Mouse (Mus musculus) splenic B cell, adult 2 months (primary cell): ENCODE results near the gene Adam33.

Experiments used
- DNase-seq: peaks from one replicate; pipeline ENCODE4 v3.0.0-alpha.2; 2011; ENCODE audit warnings: low read depth, low spot score
- H3K27me3 ChIP-seq: 2 replicates; pipeline ENCODE4 v1.6.1; 2012; ENCODE audit warnings: mild to moderate bottlenecking, low read length, moderate library complexity, mixed read lengths; ENCODE audit not compliant: control insufficient read depth, poor library complexity, insufficient read depth, severe bottlenecking
- H3K36me3 ChIP-seq: 2 replicates; pipeline ENCODE4 v1.6.1; 2012; ENCODE audit warnings: mild to moderate bottlenecking, low read length, moderate library complexity, mixed read lengths; ENCODE audit not compliant: control insufficient read depth, poor library complexity, insufficient read depth, severe bottlenecking

Gene Adam33

GRCm38 (mm10) chr2:131072536-131072935 is 8.9 kb upstream of the Adam33 start:
- Histone ChIP-seq H3K27me3 (no peaks in the 10 kb centered on the region), H3K36me3 (no peaks in the 10 kb centered on the region)
- no peak for DNase-seq

GRCm38 (mm10) chr2:131067481-131067880 is 3.9 kb upstream of the Adam33 start:
- Histone ChIP-seq H3K27me3 (no peaks in the 10 kb centered on the region), H3K36me3 (no peaks in the 10 kb centered on the region)
- DNase-seq: no peak

- no peaks in the 10 kb centered on the region for H3K27me3 ChIP-seq
- no peaks in the 10 kb centered on the region for H3K36me3 ChIP-seq
- no peak for DNase-seq
Observed at GRCm38 (mm10) chr2:131066342-131066741, 2.7 kb upstream of the Adam33 start.

- no peak for DNase-seq
- Histone ChIP-seq H3K27me3 (no peaks in the 10 kb centered on the region), H3K36me3 (no peaks in the 10 kb centered on the region)
Observed at GRCm38 (mm10) chr2:131061607-131062006, 2.0 kb downstream of the Adam33 start.

GRCm38 (mm10) chr2:131060784-131061183 is 2.8 kb downstream of the Adam33 start:
- no peaks in the 10 kb centered on the region for H3K27me3 ChIP-seq
- no peaks in the 10 kb centered on the region for H3K36me3 ChIP-seq
- no peak for DNase-seq

GRCm38 (mm10) chr2:131059781-131060540 is 3.7 kb downstream of the Adam33 start:
- no peak for DNase-seq
- Histone ChIP-seq H3K36me3 (no peaks in the 10 kb centered on the region), H3K27me3 (no peaks in the 10 kb centered on the region)

GRCm38 (mm10) chr2:131059377-131059776 is 4.2 kb downstream of the Adam33 start:
- no peaks in the 10 kb centered on the region for H3K27me3 ChIP-seq
- no peak for DNase-seq
- no peaks in the 10 kb centered on the region for H3K36me3 ChIP-seq

- Histone ChIP-seq H3K36me3 (no peaks in the 10 kb centered on the region), H3K27me3 (no peaks in the 10 kb centered on the region)
- DNase-seq: no peak
Observed at GRCm38 (mm10) chr2:131058672-131059071, 4.9 kb downstream of the Adam33 start.

GRCm38 (mm10) chr2:131056191-131056590 is 7.4 kb downstream of the Adam33 start:
- peak; percentile 32 for DNase-seq
- no peaks in the 10 kb centered on the region for H3K36me3 ChIP-seq
- H3K27me3 ChIP-seq: no peaks in the 10 kb centered on the region

GRCm38 (mm10) chr2:131055631-131056030 is 8.0 kb downstream of the Adam33 start:
- Histone ChIP-seq H3K27me3 (no peaks in the 10 kb centered on the region), H3K36me3 (no peaks in the 10 kb centered on the region)
- DNase-seq: peak; percentile 59

- Histone ChIP-seq H3K27me3 (no peaks in the 10 kb centered on the region), H3K36me3 (no peaks in the 10 kb centered on the region)
- no peak for DNase-seq
Observed at GRCm38 (mm10) chr2:131054646-131055264, 8.9 kb downstream of the Adam33 start.

GRCm38 (mm10) chr2:131053851-131054645 is 9.6 kb downstream of the Adam33 start:
- Histone ChIP-seq H3K36me3 (no peaks in the 10 kb centered on the region), H3K27me3 (no peaks in the 10 kb centered on the region)
- no peak for DNase-seq

- no peaks in the 10 kb centered on the region for H3K27me3 ChIP-seq
- no peak for DNase-seq
- H3K36me3 ChIP-seq: no peaks in the 10 kb centered on the region
Observed at GRCm38 (mm10) chr2:131052862-131053418, 10.7 kb downstream of the Adam33 start.

- DNase-seq: no peak
- no peaks in the 10 kb centered on the region for H3K27me3 ChIP-seq
Observed at GRCm38 (mm10) chr2:131052043-131052442, 11.6 kb downstream of the Adam33 start.

GRCm38 (mm10) chr2:131046025-131046424 is 17.6 kb downstream of the Adam33 start:
- Histone ChIP-seq H3K36me3 (no peaks in the 10 kb centered on the region), H3K27me3 (no peaks in the 10 kb centered on the region)
- no peak for DNase-seq

More at GRCm38 (mm10) chr2:131052043-131052442, 11.6 kb downstream of the Adam33 start:
- H3K36me3 ChIP-seq: no peaks in the 10 kb centered on the region
